8 mouse cellular contexts compared by ENCODE assay signal in the genomic region with DNA sequence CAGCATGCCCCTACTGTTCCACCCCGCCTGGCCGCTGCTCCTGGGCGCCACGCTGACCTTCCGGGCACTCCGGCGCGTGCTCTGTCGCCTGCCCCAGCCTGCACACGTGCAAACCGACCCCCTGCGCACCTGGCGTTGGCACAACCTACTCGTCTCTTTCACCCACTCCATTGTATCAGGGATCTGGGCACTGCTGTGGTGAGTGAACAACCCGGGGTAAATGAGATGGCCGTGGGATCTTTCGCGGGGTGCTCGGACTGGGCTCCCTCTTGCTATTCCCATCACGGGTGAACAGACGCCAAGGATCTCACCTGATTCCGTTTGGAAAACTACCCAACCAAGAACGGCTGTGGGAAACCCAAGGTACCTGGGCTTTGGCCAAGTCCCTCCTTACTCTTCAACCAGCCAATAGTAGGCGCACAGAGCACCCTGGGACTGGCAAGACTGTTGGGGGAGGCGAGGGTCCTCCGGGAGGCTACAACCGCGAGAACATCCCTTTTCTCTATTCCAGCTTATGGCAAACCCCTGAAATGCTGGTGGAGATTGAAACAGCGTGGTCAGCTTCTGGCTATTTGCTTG. TPM values are rescaled to one million over a fixed set of nuclear protein-coding genes. Genes with fewer than 3 reads are reported as not detected.
DNase-seq lines count a peak whose midpoint lies in the region; ATAC-seq lines count a peak whose summit lies in the region.

No protein-coding gene starts in this region.

- no peaks in the 10 kb centered on the region for H3K9me3 ChIP-seq in forebrain, embryonic 13.5 days (replicated peaks)
- no peaks in the 10 kb centered on the region for H3K9me3 ChIP-seq in intestine, embryonic 14.5 days (ENCODE audit: control insufficient read depth, low read length)
- no peaks in the 10 kb centered on the region for H3K9me3 ChIP-seq in limb, embryonic 15.5 days
- H3K9me3 ChIP-seq in midbrain, embryonic 16.5 days (replicated peaks; ENCODE audit: control insufficient read depth, low read length, poor library complexity, severe bottlenecking), result no peaks in the 10 kb centered on the region

- H3K27me3 ChIP-seq in forebrain, embryonic 13.5 days, result no peaks in the 10 kb centered on the region
- H3K27me3 ChIP-seq in intestine, embryonic 14.5 days (replicated peaks; ENCODE audit: control insufficient read depth, insufficient read depth, low read length), result no peaks in the 10 kb centered on the region
- H3K27me3 ChIP-seq in limb, embryonic 15.5 days, result no peaks in the 10 kb centered on the region
- no peaks in the 10 kb centered on the region for H3K27me3 ChIP-seq in midbrain, embryonic 16.5 days (ENCODE audit: control insufficient read depth, insufficient read depth, low read depth, low read length)

- ATAC-seq in forebrain, embryonic 13.5 days, result peak; percentile 1; the same call in 1 of the 2 replicates
- ATAC-seq in intestine, embryonic 14.5 days (replicated peaks; ENCODE audit: low FRiP score, low TSS enrichment, low read depth), result peak; percentile 2
- peak; percentile 0; the same call in 1 of the 2 replicates for ATAC-seq in limb, embryonic 15.5 days (ENCODE audit: insufficient number of reproducible peaks, low FRiP score, low TSS enrichment, low read depth)
- ATAC-seq in midbrain, embryonic 16.5 days, result no peak

- peak overlapping the region; percentile 86 for H3K4me2 ChIP-seq in forebrain, embryonic 13.5 days
- peak overlapping the region; percentile 98 for H3K4me2 ChIP-seq in intestine, embryonic 14.5 days (ENCODE audit: low read length)
- H3K4me2 ChIP-seq in limb, embryonic 15.5 days, result peak overlapping the region; percentile 83
- peak overlapping the region; percentile 74 for H3K4me2 ChIP-seq in midbrain, embryonic 16.5 days (ENCODE audit: low read length)

- WGBS in forebrain, embryonic 13.5 days, result under 1% methylated on average over 29 of the region's 29 CpGs
- WGBS in intestine, embryonic 14.5 days, result under 1% methylated on average over 29 of the region's 29 CpGs
- under 1% methylated on average over 29 of the region's 29 CpGs for WGBS in limb, embryonic 15.5 days
- WGBS in midbrain, embryonic 16.5 days, result 3% methylated on average over 29 of the region's 29 CpGs

- peak overlapping the region; percentile 93 for H3K27ac ChIP-seq in forebrain, embryonic 13.5 days
- peak overlapping the region; percentile 94 for H3K27ac ChIP-seq in intestine, embryonic 14.5 days (ENCODE audit: low read depth)
- peak overlapping the region; percentile 97 for H3K27ac ChIP-seq in limb, embryonic 15.5 days
- peak overlapping the region; percentile 76 for H3K27ac ChIP-seq in midbrain, embryonic 16.5 days (ENCODE audit: low read length)

- H3K36me3 ChIP-seq in forebrain, embryonic 13.5 days (ENCODE audit: poor library complexity, severe bottlenecking), result peaks cover 32% of the 10 kb centered on the region
- peaks cover 33% of the 10 kb centered on the region for H3K36me3 ChIP-seq in intestine, embryonic 14.5 days (ENCODE audit: control insufficient read depth, insufficient read depth, low read length)
- H3K36me3 ChIP-seq in limb, embryonic 15.5 days, result peaks cover 28% of the 10 kb centered on the region
- H3K36me3 ChIP-seq in midbrain, embryonic 16.5 days (ENCODE audit: control insufficient read depth, insufficient read depth, low read length), result peaks cover 13% of the 10 kb centered on the region

- peak overlapping the region; percentile 74 for H3K9ac ChIP-seq in forebrain, embryonic 13.5 days
- H3K9ac ChIP-seq in intestine, embryonic 14.5 days (ENCODE audit: low read length), result peak overlapping the region; percentile 70
- peak overlapping the region; percentile 57 for H3K9ac ChIP-seq in limb, embryonic 15.5 days
- H3K9ac ChIP-seq in midbrain, embryonic 16.5 days (ENCODE audit: low read depth, low read length), result peak overlapping the region; percentile 54

- peak; percentile 66 for DNase-seq in layer of hippocampus, adult 11-12 months (ENCODE audit: low spot score)
- no peak for DNase-seq in layer of hippocampus, adult 9-10 months (ENCODE audit: low spot score)
- DNase-seq in adrenal gland, postnatal 14 days, result peak; percentile 84
- peak; percentile 85 for DNase-seq in intestine, embryonic 14.5 days (ENCODE audit: low spot score)
- DNase-seq in urinary bladder, postnatal 25 days (ENCODE audit: low spot score), result peak; percentile 47

- peaks cover 65% of the 10 kb centered on the region for H3K4me1 ChIP-seq in forebrain, embryonic 13.5 days
- H3K4me1 ChIP-seq in intestine, embryonic 14.5 days (replicated peaks; ENCODE audit: control insufficient read depth, insufficient read depth, low read length), result peaks cover 47% of the 10 kb centered on the region
- peaks cover 46% of the 10 kb centered on the region for H3K4me1 ChIP-seq in limb, embryonic 15.5 days
- peaks cover 32% of the 10 kb centered on the region for H3K4me1 ChIP-seq in midbrain, embryonic 16.5 days (ENCODE audit: control insufficient read depth, insufficient read depth, low read length)

- H3K4me3 ChIP-seq in forebrain, embryonic 13.5 days, result peak overlapping the region; percentile 61
- peak overlapping the region; percentile 58 for H3K4me3 ChIP-seq in intestine, embryonic 14.5 days (ENCODE audit: low read depth, low read length)
- H3K4me3 ChIP-seq in limb, embryonic 15.5 days, result peak overlapping the region; percentile 73
- peak overlapping the region; percentile 35 for H3K4me3 ChIP-seq in midbrain, embryonic 16.5 days (ENCODE audit: low read depth, low read length)

RNA-seq across cellular contexts. Expression of a gene that starts 2.4 kb away (rescaled TPM):
- 36.4 and 46.4 TPM in 2 replicates for total RNA-seq in adrenal gland, postnatal 14 days (2021)
- polyA plus RNA-seq in forebrain, embryonic 13.5 days (2015; fragmentation: Nextera tagmentation; extraction: Ambion mirVana), result 4.7 and 7.6 TPM in 2 replicates
- 37.5 and 38.8 TPM in 2 replicates for polyA plus RNA-seq in intestine, embryonic 14.5 days (2014; fragmentation: Nextera tagmentation; extraction: Ambion mirVana)
- 31.3 and 32.0 TPM in 2 replicates for polyA plus RNA-seq in limb, embryonic 15.5 days (2015; fragmentation: Nextera tagmentation; extraction: Ambion mirVana)
- 7.4 and 10.1 TPM in 2 replicates for polyA plus RNA-seq in midbrain, embryonic 16.5 days (2015; fragmentation: Nextera tagmentation; extraction: Ambion mirVana)

RNA-seq across cellular contexts. Expression of a gene that starts 2.5 kb away (rescaled TPM):
- 8.5 and 9.0 TPM in 2 replicates for total RNA-seq in adrenal gland, postnatal 14 days (2021)
- 5.4 and 8.7 TPM in 2 replicates for polyA plus RNA-seq in forebrain, embryonic 13.5 days (2015; fragmentation: Nextera tagmentation; extraction: Ambion mirVana)
- 15.2 and 15.4 TPM in 2 replicates for polyA plus RNA-seq in intestine, embryonic 14.5 days (2014; fragmentation: Nextera tagmentation; extraction: Ambion mirVana)
- polyA plus RNA-seq in limb, embryonic 15.5 days (2015; fragmentation: Nextera tagmentation; extraction: Ambion mirVana), result 15.4 and 16.2 TPM in 2 replicates
- 4.8 and 6.6 TPM in 2 replicates for polyA plus RNA-seq in midbrain, embryonic 16.5 days (2015; fragmentation: Nextera tagmentation; extraction: Ambion mirVana)

RNA-seq across cellular contexts. Expression of a gene that starts 4.4 kb away (rescaled TPM):
- 1,759 and 1,890 TPM in 2 replicates for total RNA-seq in adrenal gland, postnatal 14 days (2021)
- 970 and 1,119 TPM in 2 replicates for polyA plus RNA-seq in forebrain, embryonic 13.5 days (2015; fragmentation: Nextera tagmentation; extraction: Ambion mirVana)
- polyA plus RNA-seq in intestine, embryonic 14.5 days (2014; fragmentation: Nextera tagmentation; extraction: Ambion mirVana), result 1,790 and 1,870 TPM in 2 replicates
- 1,208 and 1,454 TPM in 2 replicates for polyA plus RNA-seq in limb, embryonic 15.5 days (2015; fragmentation: Nextera tagmentation; extraction: Ambion mirVana)
- 698 and 713 TPM in 2 replicates for polyA plus RNA-seq in midbrain, embryonic 16.5 days (2015; fragmentation: Nextera tagmentation; extraction: Ambion mirVana)

RNA-seq across cellular contexts. Expression of a gene that starts 9.3 kb away (rescaled TPM):
- 89.2 and 92.2 TPM in 2 replicates for total RNA-seq in adrenal gland, postnatal 14 days (2021)
- polyA plus RNA-seq in forebrain, embryonic 13.5 days (2015; fragmentation: Nextera tagmentation; extraction: Ambion mirVana), result 39.7 and 42.1 TPM in 2 replicates
- 121 and 141 TPM in 2 replicates for polyA plus RNA-seq in intestine, embryonic 14.5 days (2014; fragmentation: Nextera tagmentation; extraction: Ambion mirVana)
- polyA plus RNA-seq in limb, embryonic 15.5 days (2015; fragmentation: Nextera tagmentation; extraction: Ambion mirVana), result 153 and 164 TPM in 2 replicates
- polyA plus RNA-seq in midbrain, embryonic 16.5 days (2015; fragmentation: Nextera tagmentation; extraction: Ambion mirVana), result 49.9 and 55.7 TPM in 2 replicates

RNA-seq across cellular contexts. Expression of a gene that starts 13.6 kb away (rescaled TPM):
- 47.2 and 50.7 TPM in 2 replicates for total RNA-seq in adrenal gland, postnatal 14 days (2021)
- 114 and 121 TPM in 2 replicates for polyA plus RNA-seq in forebrain, embryonic 13.5 days (2015; fragmentation: Nextera tagmentation; extraction: Ambion mirVana)
- 61.7 and 65.3 TPM in 2 replicates for polyA plus RNA-seq in intestine, embryonic 14.5 days (2014; fragmentation: Nextera tagmentation; extraction: Ambion mirVana)
- 65.6 and 67.0 TPM in 2 replicates for polyA plus RNA-seq in limb, embryonic 15.5 days (2015; fragmentation: Nextera tagmentation; extraction: Ambion mirVana)
- 83.8 and 93.2 TPM in 2 replicates for polyA plus RNA-seq in midbrain, embryonic 16.5 days (2015; fragmentation: Nextera tagmentation; extraction: Ambion mirVana)
